Mouse (Mus musculus) erythroblast, embryonic 14.5 days (primary cell): ENCODE results near the gene Sbno2. TPM values are rescaled to one million over a fixed set of nuclear protein-coding genes. Genes with fewer than 3 reads are reported as not detected.
A peak's percentile ranks its signal among the peaks of the same experiment; 100 is the strongest.

ENCODE experiments used
- H3K27me3 ChIP-seq: 2 replicates; pipeline ENCODE4 v1.6.1; 2012; ENCODE audit warnings: inconsistent platforms; ENCODE audit not compliant: control insufficient read depth
- H3K36me3 ChIP-seq: 2 replicates; pipeline ENCODE4 v1.6.1; 2012; ENCODE audit warnings: mild to moderate bottlenecking, inconsistent platforms; ENCODE audit not compliant: control insufficient read depth
- H3K4me1 ChIP-seq: 2 replicates; pipeline ENCODE4 v1.6.1; 2012; ENCODE audit warnings: inconsistent platforms; ENCODE audit not compliant: control insufficient read depth
- H3K4me3 ChIP-seq: replicated peaks from 2 replicates; pipeline ENCODE3; 2012; ENCODE audit warnings: moderate library complexity, mild to moderate bottlenecking, inconsistent platforms
- H3K9me3 ChIP-seq: 2 replicates; pipeline ENCODE4 v1.6.1; 2012; ENCODE audit warnings: low read length, inconsistent platforms, mixed read lengths; ENCODE audit not compliant: control insufficient read depth
- GATA1 ChIP-seq: IDR thresholded peaks from 2 replicates; pipeline ENCODE4 v1.6.1; 2012; ENCODE audit warnings: low read length, inconsistent platforms, mixed read lengths
- TAL1 ChIP-seq: IDR thresholded peaks from 3 replicates; pipeline ENCODE4 v1.6.1; 2012; ENCODE audit warnings: low read length, inconsistent platforms, mixed read lengths
- polyA plus RNA-seq: library from polyadenylated mRNA; stranded (reverse); fragments of >175 nt; gene quantifications from 2 replicates; pipeline ENCODE4 v1.2.3, GENCODE M21; 2012

Gene Sbno2
- polyA plus RNA-seq, 1 experiment = 3.4 TPM

DNA sequence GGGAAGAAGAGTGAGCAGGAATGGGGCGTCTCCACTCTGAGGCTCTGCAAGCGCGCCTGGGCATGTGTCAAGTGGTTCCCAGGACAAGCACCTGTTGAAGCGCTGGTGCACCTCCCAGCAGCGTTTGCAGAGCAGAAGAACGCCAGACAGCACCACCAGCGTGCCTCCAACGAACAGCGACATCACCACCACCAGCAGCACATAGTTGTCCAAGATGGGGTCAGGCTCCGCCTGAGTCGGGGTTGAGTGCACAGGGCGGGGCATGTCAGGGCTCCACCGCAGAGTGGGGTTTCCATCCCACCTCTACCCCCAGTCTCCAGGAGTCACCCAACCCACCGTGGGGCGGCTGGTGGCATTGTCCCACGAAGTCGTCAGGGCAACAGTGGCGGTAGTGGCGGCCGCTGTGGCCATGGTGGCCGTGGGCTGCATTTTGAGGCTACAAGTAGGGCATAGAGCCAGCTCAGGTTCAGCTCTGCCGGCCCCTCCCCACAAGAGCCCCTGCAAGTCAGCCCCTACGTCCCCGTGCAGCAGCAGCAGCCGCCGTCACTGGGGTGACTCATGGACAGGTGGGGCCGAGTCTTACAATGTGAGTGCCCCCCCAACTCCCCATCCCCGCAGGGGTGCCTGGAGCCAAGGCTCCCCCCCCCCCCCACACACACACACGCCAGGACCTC lies 31.7 kb upstream of the Sbno2 start:
- H3K4me3 ChIP-seq = peak overlapping the region; percentile 45

DNA sequence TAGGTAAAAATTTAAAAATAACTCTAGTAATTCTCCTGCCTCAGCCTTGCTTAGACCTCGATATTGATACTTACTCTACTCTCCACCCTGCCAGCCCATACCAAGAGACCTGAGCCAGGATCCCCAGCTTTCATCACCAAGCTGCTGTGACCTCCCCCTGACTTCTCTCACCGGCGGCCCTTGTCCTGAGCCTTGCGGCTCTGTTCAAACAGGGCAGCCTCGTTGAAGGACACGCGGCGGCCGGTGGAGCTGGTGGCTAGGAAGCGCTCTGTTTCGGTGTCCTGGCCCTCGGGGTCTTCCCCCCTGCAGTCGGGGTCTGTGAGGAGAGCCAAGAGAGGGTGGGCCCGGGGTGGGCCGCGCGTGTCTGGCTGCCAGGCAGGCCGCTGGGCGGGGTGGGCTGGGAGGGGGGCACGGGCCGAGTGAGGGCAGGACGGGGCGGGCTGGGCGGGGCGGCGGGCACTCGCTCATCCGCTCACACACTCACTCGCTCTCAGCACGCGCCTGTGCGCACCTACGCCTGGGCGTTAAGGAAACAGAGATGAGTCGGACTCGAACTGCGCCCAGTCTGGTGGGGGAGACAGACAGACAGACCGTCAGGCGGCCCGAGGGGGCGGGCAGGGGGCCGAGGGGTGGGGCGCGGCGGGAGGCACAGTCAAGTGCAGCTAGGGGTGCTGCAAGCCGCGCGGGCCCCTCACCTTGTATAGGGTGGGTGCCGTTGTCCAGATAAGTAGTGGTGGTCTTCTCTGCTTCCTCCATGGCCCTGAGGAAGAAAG lies 31.0 kb upstream of the Sbno2 start:
- Histone ChIP-seq H3K9me3 (peaks cover 13% of the 10 kb centered on the region), H3K4me3 (peak overlapping the region; percentile 45), H3K4me1 (peaks cover 73% of the 10 kb centered on the region), H3K36me3 (peaks cover 24% of the 10 kb centered on the region), H3K27me3 (peaks cover 62% of the 10 kb centered on the region)
- TF ChIP-seq GATA1 = no peak
- TF ChIP-seq TAL1 = no peak

More for the DNA sequence above, 31.7 kb upstream of the Sbno2 start:
- H3K27me3 ChIP-seq = peaks cover 62% of the 10 kb centered on the region
- no peak for TF ChIP-seq TAL1
- TF ChIP-seq GATA1 = no peak
- H3K9me3 ChIP-seq = peaks cover 7% of the 10 kb centered on the region
- peaks cover 73% of the 10 kb centered on the region for H3K4me1 ChIP-seq
- peaks cover 17% of the 10 kb centered on the region for H3K36me3 ChIP-seq

DNA sequence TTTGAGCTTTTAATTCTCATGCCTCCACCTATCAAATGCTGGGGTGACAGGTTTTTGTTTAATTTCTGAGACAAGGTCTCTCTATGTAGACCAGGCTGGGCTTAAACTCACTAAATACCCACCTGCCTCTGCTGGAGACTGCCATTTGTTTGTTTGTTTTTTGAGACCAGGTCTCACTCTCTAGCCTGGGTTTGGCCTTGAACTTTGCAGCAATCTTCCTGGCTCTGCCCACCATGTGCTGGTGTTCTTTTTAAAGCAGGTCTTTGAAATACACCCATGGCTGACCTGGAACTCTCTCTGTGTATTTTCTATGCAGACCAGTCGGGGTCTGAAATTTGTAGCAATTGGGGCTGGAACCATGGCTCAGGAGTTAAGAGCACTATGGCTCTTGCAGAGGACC lies 30.3 kb upstream of the Sbno2 start:
- H3K4me3 ChIP-seq = no peak overlapping the region
- peaks cover 62% of the 10 kb centered on the region for H3K27me3 ChIP-seq
- H3K36me3 ChIP-seq = peaks cover 32% of the 10 kb centered on the region
- peaks cover 73% of the 10 kb centered on the region for H3K4me1 ChIP-seq
- peaks cover 20% of the 10 kb centered on the region for H3K9me3 ChIP-seq
- TF ChIP-seq TAL1 (no peak), GATA1 (no peak)

DNA sequence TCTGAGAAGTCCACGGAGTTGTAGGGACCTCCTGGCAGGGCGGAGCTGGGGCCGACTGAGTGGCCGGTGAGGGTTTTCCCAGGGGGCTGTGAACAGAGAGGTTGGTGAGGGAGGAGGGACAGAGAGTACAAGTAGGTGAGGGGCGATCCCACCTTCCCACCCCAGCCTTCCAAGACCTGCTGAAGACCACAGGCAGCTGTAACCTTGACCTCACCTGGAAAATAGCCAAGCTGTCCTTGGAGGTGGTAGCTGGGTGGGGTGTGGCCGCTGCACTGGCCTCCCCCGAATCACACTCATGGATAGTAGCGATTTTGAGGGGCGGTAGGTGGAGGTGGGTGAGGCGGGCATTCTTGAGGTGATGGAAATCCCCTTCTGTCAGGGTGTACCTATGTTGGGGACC lies 29.8 kb upstream of the Sbno2 start:
- Histone ChIP-seq H3K36me3 (peaks cover 37% of the 10 kb centered on the region), H3K4me1 (peaks cover 71% of the 10 kb centered on the region), H3K9me3 (peaks cover 20% of the 10 kb centered on the region), H3K27me3 (peaks cover 60% of the 10 kb centered on the region), H3K4me3 (no peak overlapping the region)
- TF ChIP-seq GATA1 = no peak
- no peak for TF ChIP-seq TAL1

DNA sequence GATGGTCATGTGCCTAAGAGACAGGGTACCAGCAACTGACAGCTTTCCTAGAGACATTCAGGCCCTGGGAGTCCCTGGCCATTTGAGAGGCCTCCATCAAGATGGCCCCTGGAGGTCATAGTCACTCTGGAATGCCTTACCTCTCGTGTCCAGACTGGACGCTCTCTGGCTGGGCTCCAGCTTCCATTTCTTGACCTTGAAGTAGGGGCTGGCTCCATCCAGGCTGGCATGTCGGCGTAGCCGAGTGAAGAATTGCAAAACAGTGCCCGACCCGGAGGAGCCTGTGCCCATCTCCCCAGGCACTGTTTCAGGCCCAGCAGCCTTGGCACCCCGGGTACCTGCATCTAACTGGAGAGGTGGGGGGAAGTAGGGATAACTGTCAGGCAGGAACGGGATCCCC lies 29.1 kb upstream of the Sbno2 start:
- H3K4me1 ChIP-seq = peaks cover 70% of the 10 kb centered on the region
- H3K4me3 ChIP-seq = no peak overlapping the region
- H3K36me3 ChIP-seq = peaks cover 44% of the 10 kb centered on the region
- TF ChIP-seq GATA1 (no peak), TAL1 (no peak)
- peaks cover 53% of the 10 kb centered on the region for H3K27me3 ChIP-seq
- peaks cover 20% of the 10 kb centered on the region for H3K9me3 ChIP-seq

DNA sequence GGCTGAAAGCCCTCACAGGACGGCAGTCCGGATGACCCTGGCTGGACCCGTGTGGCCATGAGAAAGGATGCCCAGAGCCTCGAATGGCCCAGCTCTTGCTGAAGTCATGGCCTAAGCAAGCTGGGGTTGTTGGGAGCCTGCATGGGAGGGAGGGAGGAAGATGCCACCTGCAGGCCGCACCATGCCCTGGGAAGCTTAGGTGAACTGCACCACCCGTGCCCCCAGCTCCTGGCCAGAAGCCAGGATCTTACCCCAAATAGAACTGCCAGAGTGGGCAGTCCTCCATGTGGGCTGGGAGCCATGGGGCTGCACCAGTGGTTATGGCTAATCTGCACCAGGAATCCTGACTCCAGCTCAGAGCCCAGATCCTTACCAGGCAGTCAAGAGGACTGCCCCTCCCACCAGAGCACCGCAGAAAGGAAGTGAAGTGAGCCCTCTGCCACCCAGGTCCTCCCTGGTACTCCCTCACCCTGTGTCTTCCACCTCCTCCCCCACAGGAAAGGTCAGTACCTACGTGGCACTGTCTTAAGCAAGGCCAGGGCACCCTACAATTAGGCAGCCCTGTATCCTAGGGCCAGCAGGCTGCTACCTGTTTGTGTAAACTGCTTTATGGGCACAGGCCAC lies 28.0 kb upstream of the Sbno2 start:
- Histone ChIP-seq H3K4me1 (peaks cover 67% of the 10 kb centered on the region), H3K4me3 (no peak overlapping the region), H3K9me3 (peaks cover 20% of the 10 kb centered on the region), H3K27me3 (peaks cover 42% of the 10 kb centered on the region), H3K36me3 (peaks cover 55% of the 10 kb centered on the region)
- TF ChIP-seq GATA1 = no peak
- no peak for TF ChIP-seq TAL1

DNA sequence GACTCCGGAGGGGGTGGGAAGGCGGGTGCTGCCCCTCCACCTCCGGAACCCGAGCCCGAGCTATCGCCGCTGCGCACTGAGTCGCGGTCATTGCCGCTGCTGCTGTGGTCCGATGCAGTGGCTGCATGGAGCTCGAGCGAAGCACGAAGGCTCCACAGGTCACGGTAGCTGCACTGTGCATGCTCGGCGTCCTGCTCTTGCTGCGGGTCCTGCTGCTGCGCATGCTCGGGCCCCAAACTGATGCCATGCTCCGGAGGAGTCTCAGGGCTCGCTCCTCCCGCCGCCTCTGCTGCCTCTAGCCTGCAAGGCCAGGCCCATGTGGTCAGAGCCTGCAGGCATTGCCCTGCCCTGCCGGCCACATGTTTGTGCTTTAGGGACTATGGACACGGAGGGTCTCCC lies 26.6 kb upstream of the Sbno2 start:
- peaks cover 28% of the 10 kb centered on the region for H3K27me3 ChIP-seq
- no peak overlapping the region for H3K4me3 ChIP-seq
- H3K4me1 ChIP-seq = peaks cover 67% of the 10 kb centered on the region
- H3K9me3 ChIP-seq = peaks cover 17% of the 10 kb centered on the region
- peaks cover 69% of the 10 kb centered on the region for H3K36me3 ChIP-seq
- TF ChIP-seq GATA1 (no peak), TAL1 (no peak)

DNA sequence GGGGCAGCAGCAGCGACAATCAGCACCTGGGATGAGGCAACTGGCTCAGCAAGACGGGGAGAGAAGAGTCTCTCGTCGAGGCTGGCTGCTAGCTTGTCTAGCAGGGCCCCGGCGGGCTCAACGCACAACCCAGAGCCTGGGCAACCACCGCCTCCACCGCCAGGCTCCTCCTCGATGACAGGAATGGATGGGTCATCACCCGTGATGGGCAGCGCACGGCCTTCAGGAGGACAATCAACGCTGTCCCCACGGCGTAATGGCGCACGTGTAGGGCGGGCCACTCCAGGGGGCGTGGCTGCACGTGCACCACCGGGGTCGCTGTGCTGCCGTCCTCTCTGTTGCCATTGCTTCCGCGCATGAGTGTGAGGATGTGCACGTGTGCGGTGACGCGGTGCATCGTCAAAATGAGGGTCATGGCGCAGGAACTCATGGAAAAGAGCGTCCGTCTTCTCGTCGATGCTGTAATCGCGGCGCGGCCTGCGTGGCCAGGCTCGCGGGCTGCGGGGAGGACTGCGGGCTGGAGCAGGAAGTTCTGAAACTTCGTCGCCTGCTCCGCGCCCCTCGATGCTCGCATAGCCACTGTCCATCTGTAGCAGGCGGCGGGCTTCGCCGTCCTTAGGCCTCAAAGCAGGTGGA lies 26.1 kb upstream of the Sbno2 start:
- no peak overlapping the region for H3K4me3 ChIP-seq
- peaks cover 74% of the 10 kb centered on the region for H3K36me3 ChIP-seq
- H3K9me3 ChIP-seq = peaks cover 14% of the 10 kb centered on the region
- peaks cover 67% of the 10 kb centered on the region for H3K4me1 ChIP-seq
- no peak for TF ChIP-seq GATA1
- TF ChIP-seq TAL1 = no peak
- H3K27me3 ChIP-seq = peaks cover 23% of the 10 kb centered on the region

DNA sequence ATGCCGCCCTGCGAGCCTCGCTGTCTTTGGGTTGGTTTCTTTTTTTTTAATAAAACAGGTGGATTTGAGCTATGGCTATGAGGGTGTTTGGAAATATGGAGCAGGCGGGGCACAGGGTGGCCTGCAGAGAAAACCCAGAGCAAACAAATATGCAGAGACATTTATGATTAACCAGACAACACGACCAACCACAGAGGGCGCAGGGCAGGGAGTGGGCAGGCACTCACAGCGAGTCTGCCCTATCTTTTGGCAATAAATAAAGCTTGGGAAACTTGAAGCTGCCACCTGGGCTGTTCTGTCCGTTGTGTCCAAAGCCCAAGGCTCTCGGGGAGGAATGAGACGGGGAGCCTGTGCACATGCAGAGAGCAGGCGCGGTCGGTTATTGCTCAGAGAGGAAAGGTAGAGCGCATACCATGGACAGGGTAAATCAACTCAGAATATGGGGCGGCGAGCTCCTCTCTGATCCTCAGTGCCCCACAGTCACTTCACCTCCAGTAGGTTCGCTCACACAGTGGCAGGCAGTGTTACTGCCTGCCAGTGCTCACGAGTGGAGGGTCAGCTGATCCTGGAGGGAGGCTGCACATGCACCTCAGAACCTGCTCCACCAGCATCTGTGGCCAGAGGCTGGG lies 25.1 kb upstream of the Sbno2 start:
- H3K9me3 ChIP-seq = peaks cover 12% of the 10 kb centered on the region
- H3K27me3 ChIP-seq = peaks cover 14% of the 10 kb centered on the region
- no peak for TF ChIP-seq TAL1
- peaks cover 83% of the 10 kb centered on the region for H3K36me3 ChIP-seq
- no peak overlapping the region for H3K4me3 ChIP-seq
- peaks cover 75% of the 10 kb centered on the region for H3K4me1 ChIP-seq
